Mouse (Mus musculus): ENCODE data around the gene Dusp13.

DNA sequence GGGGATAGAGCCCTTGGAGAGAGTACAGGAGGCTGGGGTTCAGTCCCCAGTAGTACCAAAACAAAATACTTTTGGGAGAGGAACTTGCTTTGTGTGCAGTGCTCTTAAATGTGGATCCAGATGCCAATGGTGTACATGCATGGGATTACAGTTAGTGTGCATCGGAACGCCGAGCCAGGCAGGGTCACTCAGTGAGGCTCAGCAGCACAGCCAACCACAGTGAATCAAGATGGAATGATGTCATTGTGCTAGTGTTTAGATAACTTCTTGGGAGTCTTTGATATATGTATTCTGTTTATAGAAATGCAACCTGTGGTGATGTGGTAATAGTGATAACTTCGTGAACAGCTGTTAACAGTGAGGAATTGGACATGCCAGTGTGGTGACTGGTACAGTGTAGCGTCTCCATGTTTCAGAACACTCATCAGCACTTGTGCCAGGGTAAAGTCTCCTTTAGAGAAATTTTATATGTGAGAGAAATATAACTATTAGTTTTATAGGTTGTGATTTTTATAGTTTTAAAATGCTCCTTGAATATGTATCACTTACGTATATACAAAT lies 15.5 kb upstream of the Dusp13 start:
- TF ChIP-seq CTCF (IDR thresholded peaks at IDR 0.05; ENCODE audit: low read depth) (no peak), EP300 (IDR thresholded peaks at IDR 0.05; ENCODE audit: low read depth) (0 out of 2 replicates have a peak, but pooled peaks have one; percentile 30)

All from liver, postnatal 0 days (tissue).